Mouse (Mus musculus) spleen, adult 2 months (tissue): Measurements from ENCODE around the gene Arhgef38.

ENCODE experiments used
- CTCF ChIP-seq: fragments of 200-500 bp; IDR thresholded peaks from 2 replicates; pipeline ENCODE4 v1.5.1; 2011; ENCODE audit warnings: mild to moderate bottlenecking, inconsistent platforms; ENCODE audit not compliant: insufficient read depth, insufficient read length, insufficient replicate concordance; ENCODE audit errors: extremely low read depth
- POLR2A ChIP-seq: fragments of 200-500 bp; IDR thresholded peaks from 2 replicates; pipeline ENCODE4 v1.6.1; 2011; ENCODE audit warnings: low read depth, low read length, inconsistent platforms

GRCm38 (mm10) chr3:133132611-133133010 lies 102.1 kb downstream of the Arhgef38 start:
- TF ChIP-seq POLR2A (no peak), CTCF (no peak)
